Mouse (Mus musculus): ENCODE measurements around the gene Cbl.

Gene Cbl

GRCm38 (mm10) chr9:44106182-44106581 is 127.7 kb downstream of the Cbl start:
- DNase-seq (ENCODE audit: low read depth, low spot score): no peak

GRCm38 (mm10) chr9:44105781-44106180 is 128.1 kb downstream of the Cbl start:
- DNase-seq (ENCODE audit: low read depth, low spot score): no peak

- DNase-seq (ENCODE audit: low read depth, low spot score): no peak
These were observed 129.0 kb downstream of the Cbl start for GRCm38 (mm10) chr9:44104881-44105280.

GRCm38 (mm10) chr9:44101490-44101889 is 132.4 kb downstream of the Cbl start, which contains the start of gene Mfrp:
Gene Mfrp, plus strand, starts transcription at chr9:44101729.
- DNase-seq (ENCODE audit: low read depth, low spot score): no peak

GRCm38 (mm10) chr9:44096536-44096935 is 137.3 kb downstream of the Cbl start:
- DNase-seq (ENCODE audit: low read depth, low spot score): peak; percentile 68

- DNase-seq (ENCODE audit: low read depth, low spot score): no peak
These were observed 138.1 kb downstream of the Cbl start for GRCm38 (mm10) chr9:44095781-44096180.

GRCm38 (mm10) chr9:44094737-44095136 is 139.1 kb downstream of the Cbl start:
- DNase-seq (ENCODE audit: low read depth, low spot score): no peak

- DNase-seq (ENCODE audit: low read depth, low spot score): peak; percentile 74
These were observed 140.0 kb downstream of the Cbl start for GRCm38 (mm10) chr9:44093612-44094503.
